Mouse (Mus musculus): ENCODE data around the gene Ss18l1. TPM values are rescaled to one million over a fixed set of nuclear protein-coding genes. Genes with fewer than 3 reads are reported as not detected.

The Ss18l1 gene
- polyA plus RNA-seq, 1 experiment from 2014 or later = 0.62 TPM

GRCm38 (mm10) chr2:180077622-180078021 lies 35.3 kb downstream of the Ss18l1 start:
- 81% methylated on average over 3 of the region's 3 CpGs for WGBS (ENCODE audit: insufficient replicate concordance)
- no peak for ATAC-seq
- no peak for TF ChIP-seq CTCF (IDR thresholded peaks at IDR 0.05; ENCODE audit: low read depth)
- TF ChIP-seq EP300 (IDR thresholded peaks at IDR 0.05; ENCODE audit: low read depth) = no peak
- Histone ChIP-seq H3K27me3 (ENCODE audit: insufficient read depth, low read length) (no peaks in the 10 kb centered on the region), H3K36me3 (replicated peaks; ENCODE audit: insufficient read depth, low read length) (peaks cover 16% of the 10 kb centered on the region; the same call in 1 of the 2 replicates), H3K4me2 (ENCODE audit: low read depth, low read length) (no peak overlapping the region), H3K27ac (ENCODE audit: low read depth) (no peak overlapping the region), H3K4me1 (ENCODE audit: insufficient read depth) (no peaks in the 10 kb centered on the region), H3K9ac (replicated peaks) (no peak overlapping the region), H3K9me3 (ENCODE audit: low read length) (no peaks in the 10 kb centered on the region), H3K4me3 (ENCODE audit: low read depth, low read length) (no peak overlapping the region)
- no peak for DNase-seq

GRCm38 (mm10) chr2:180080680-180081079 lies 38.4 kb downstream of the Ss18l1 start:
- Histone ChIP-seq H3K4me3 (ENCODE audit: low read depth, low read length) (no peak overlapping the region), H3K27ac (ENCODE audit: low read depth) (no peak overlapping the region), H3K9me3 (ENCODE audit: low read length) (no peaks in the 10 kb centered on the region), H3K4me2 (ENCODE audit: low read depth, low read length) (no peak overlapping the region), H3K27me3 (ENCODE audit: insufficient read depth, low read length) (no peaks in the 10 kb centered on the region), H3K36me3 (replicated peaks; ENCODE audit: insufficient read depth, low read length) (peaks cover 15% of the 10 kb centered on the region; the same call in 1 of the 2 replicates), H3K4me1 (ENCODE audit: insufficient read depth) (no peaks in the 10 kb centered on the region), H3K9ac (replicated peaks) (no peak overlapping the region)
- TF ChIP-seq CTCF (IDR thresholded peaks at IDR 0.05; ENCODE audit: low read depth) = no peak
- TF ChIP-seq EP300 (IDR thresholded peaks at IDR 0.05; ENCODE audit: low read depth) = no peak
- WGBS (ENCODE audit: insufficient replicate concordance) = 79% methylated on average over 8 of the region's 8 CpGs
- no peak for ATAC-seq
- DNase-seq = no peak

GRCm38 (mm10) chr2:180083063-180083462 lies 40.8 kb downstream of the Ss18l1 start:
- Histone ChIP-seq H3K4me1 (ENCODE audit: insufficient read depth) (no peaks in the 10 kb centered on the region), H3K36me3 (replicated peaks; ENCODE audit: insufficient read depth, low read length) (peaks cover 15% of the 10 kb centered on the region; the same call in 1 of the 2 replicates), H3K27me3 (ENCODE audit: insufficient read depth, low read length) (no peaks in the 10 kb centered on the region), H3K4me2 (ENCODE audit: low read depth, low read length) (no peak overlapping the region), H3K9ac (replicated peaks) (no peak overlapping the region), H3K4me3 (ENCODE audit: low read depth, low read length) (no peak overlapping the region), H3K27ac (ENCODE audit: low read depth) (no peak overlapping the region), H3K9me3 (ENCODE audit: low read length) (no peaks in the 10 kb centered on the region)
- TF ChIP-seq EP300 (IDR thresholded peaks at IDR 0.05; ENCODE audit: low read depth) (no peak), CTCF (IDR thresholded peaks at IDR 0.05; ENCODE audit: low read depth) (no peak)
- DNase-seq (no peak), ATAC-seq (no peak)
- WGBS (ENCODE audit: insufficient replicate concordance) = 83% methylated on average over 10 of the region's 10 CpGs

- Histone ChIP-seq H3K9ac (replicated peaks) (no peak overlapping the region), H3K4me3 (ENCODE audit: low read depth, low read length) (no peak overlapping the region), H3K27me3 (ENCODE audit: insufficient read depth, low read length) (no peaks in the 10 kb centered on the region), H3K4me1 (ENCODE audit: insufficient read depth) (no peaks in the 10 kb centered on the region), H3K36me3 (replicated peaks; ENCODE audit: insufficient read depth, low read length) (peaks cover 12% of the 10 kb centered on the region; the same call in 1 of the 2 replicates), H3K9me3 (ENCODE audit: low read length) (no peaks in the 10 kb centered on the region), H3K4me2 (ENCODE audit: low read depth, low read length) (no peak overlapping the region), H3K27ac (ENCODE audit: low read depth) (no peak overlapping the region)
- WGBS (ENCODE audit: insufficient replicate concordance) = 47% methylated on average over 3 of the region's 3 CpGs
- TF ChIP-seq CTCF (IDR thresholded peaks at IDR 0.05; ENCODE audit: low read depth) = no peak
- no peak for TF ChIP-seq EP300 (IDR thresholded peaks at IDR 0.05; ENCODE audit: low read depth)
- ATAC-seq = no peak
- no peak for DNase-seq
Measured at GRCm38 (mm10) chr2:180084565-180084964, 42.3 kb downstream of the Ss18l1 start.

GRCm38 (mm10) chr2:180085926-180086636 lies 43.8 kb downstream of the Ss18l1 start:
- no peak overlapping the region for H3K9ac ChIP-seq (replicated peaks)
- no peak for ATAC-seq
- no peak for TF ChIP-seq CTCF (IDR thresholded peaks at IDR 0.05; ENCODE audit: low read depth)
- no peak for TF ChIP-seq EP300 (IDR thresholded peaks at IDR 0.05; ENCODE audit: low read depth)
- peaks cover 11% of the 10 kb centered on the region; the same call in 1 of the 2 replicates for H3K36me3 ChIP-seq (replicated peaks; ENCODE audit: insufficient read depth, low read length)
- 86% methylated on average over 16 of the region's 16 CpGs for WGBS (ENCODE audit: insufficient replicate concordance)
- H3K4me2 ChIP-seq (ENCODE audit: low read depth, low read length) = no peak overlapping the region
- DNase-seq = no peak
- no peak overlapping the region for H3K4me3 ChIP-seq (ENCODE audit: low read depth, low read length)
- no peak overlapping the region for H3K27ac ChIP-seq (ENCODE audit: low read depth)
- no peaks in the 10 kb centered on the region for H3K4me1 ChIP-seq (ENCODE audit: insufficient read depth)
- H3K27me3 ChIP-seq (ENCODE audit: insufficient read depth, low read length) = no peaks in the 10 kb centered on the region
- no peaks in the 10 kb centered on the region for H3K9me3 ChIP-seq (ENCODE audit: low read length)

- WGBS (ENCODE audit: insufficient replicate concordance) = 73% methylated on average over 5 of the region's 5 CpGs
- Histone ChIP-seq H3K27me3 (ENCODE audit: insufficient read depth, low read length) (no peaks in the 10 kb centered on the region), H3K9ac (replicated peaks) (no peak overlapping the region), H3K4me2 (ENCODE audit: low read depth, low read length) (no peak overlapping the region), H3K4me1 (ENCODE audit: insufficient read depth) (no peaks in the 10 kb centered on the region), H3K4me3 (ENCODE audit: low read depth, low read length) (no peak overlapping the region), H3K36me3 (replicated peaks; ENCODE audit: insufficient read depth, low read length) (peaks cover 9% of the 10 kb centered on the region; the same call in 1 of the 2 replicates), H3K27ac (ENCODE audit: low read depth) (no peak overlapping the region), H3K9me3 (ENCODE audit: low read length) (no peaks in the 10 kb centered on the region)
- TF ChIP-seq CTCF (IDR thresholded peaks at IDR 0.05; ENCODE audit: low read depth) (no peak), EP300 (IDR thresholded peaks at IDR 0.05; ENCODE audit: low read depth) (no peak)
- no peak for ATAC-seq
- no peak for DNase-seq
Measured at GRCm38 (mm10) chr2:180086637-180087027, 44.3 kb downstream of the Ss18l1 start.

All from liver, postnatal 0 days (tissue).